ENCODE assay signal across 19 mouse cellular contexts in genomic region chr6:39469427-39469826, GRCm38 (mm10).
"Had no signal": no experiment of that assay in that cellular context is flagged by ENCODE, and none has a peak within 500 bp of the region (broad histone marks: within the 10 kb centered on the region; RNA-seq: fewer than 3 reads in every experiment).

No protein-coding gene starts in this region.

- H3K4me1 ChIP-seq: liver, embryonic 15.5 days; midbrain, embryonic 13.5 days; midbrain, embryonic 15.5 days; neural tube, embryonic 12.5 days had no signal

- H3K9ac ChIP-seq: liver, embryonic 15.5 days; liver, postnatal 0 days; lung, embryonic 15.5 days; midbrain, embryonic 13.5 days; midbrain, embryonic 15.5 days; neural tube, embryonic 12.5 days had no signal

- H3K4me2 ChIP-seq: liver, embryonic 15.5 days; lung, embryonic 15.5 days; midbrain, embryonic 11.5 days; midbrain, embryonic 13.5 days; midbrain, embryonic 15.5 days; neural tube, embryonic 12.5 days had no signal

- H3K9me3 ChIP-seq: liver, embryonic 15.5 days; lung, embryonic 15.5 days; megakaryocyte, embryonic 14.5 days; midbrain, embryonic 13.5 days; midbrain, embryonic 15.5 days; neural tube, embryonic 12.5 days had no signal

- H3K27ac ChIP-seq: liver, embryonic 15.5 days; lung, embryonic 15.5 days; macrophage; midbrain, embryonic 13.5 days; midbrain, embryonic 15.5 days; neural tube, embryonic 12.5 days had no signal

- DNase-seq: liver, postnatal 0 days; lung, adult 2 months; lung, postnatal 14 days; lung, postnatal 36 days; retina, postnatal 1 day; right cerebral cortex, postnatal 4 days; spleen, adult 18-20 months; thymus, adult 18-20 months; thymus, postnatal 25 days; thymus, postnatal 4 days had no signal

- H3K4me3 ChIP-seq: liver, embryonic 15.5 days; lung, embryonic 15.5 days; midbrain, embryonic 13.5 days; midbrain, embryonic 15.5 days; neural tube, embryonic 12.5 days had no signal

- H3K27me3 ChIP-seq: liver, embryonic 15.5 days; lung, embryonic 15.5 days; midbrain, embryonic 13.5 days; midbrain, embryonic 15.5 days; neural tube, embryonic 12.5 days had no signal

- H3K36me3 ChIP-seq: liver, embryonic 15.5 days had no signal

- ATAC-seq: liver, postnatal 0 days; lung, postnatal 0 days; midbrain, embryonic 13.5 days; midbrain, embryonic 15.5 days had no signal
